Mouse (Mus musculus) liver, embryonic 13.5 days (tissue): Measurements from ENCODE around the gene Alyref. TPM values are rescaled to one million over a fixed set of nuclear protein-coding genes. Genes with fewer than 3 reads are reported as not detected.
A peak's percentile ranks its signal among the peaks of the same experiment; 100 is the strongest.

Experiments
- ATAC-seq: fragments of 200-750 bp; cut with Nextera tagmentation; 2 replicates; pipeline ENCODE4 v1.8.0; 2017; ENCODE audit warnings: low read depth, mild to moderate bottlenecking, moderate number of reproducible peaks, moderate library complexity
- DNase-seq: peaks from one replicate; pipeline ENCODE4 v3.0.0; 2022
- H3K27ac ChIP-seq: fragments of 300-500 bp; sonication (generic); 2 replicates; pipeline ENCODE4 v1.5.1; 2015; ENCODE audit warnings: moderate library complexity, mild to moderate bottlenecking, inconsistent platforms
- H3K27me3 ChIP-seq: fragments of 300-500 bp; sonication (generic); 2 replicates; pipeline ENCODE4 v1.6.1; 2015; ENCODE audit warnings: mild to moderate bottlenecking, inconsistent platforms
- H3K36me3 ChIP-seq: fragments of 300-500 bp; sonication (generic); 2 replicates; pipeline ENCODE4 v1.6.1; 2015; ENCODE audit warnings: mild to moderate bottlenecking, inconsistent platforms
- H3K4me1 ChIP-seq: fragments of 300-500 bp; sonication (generic); replicated peaks from 2 replicates; pipeline ENCODE4 v1.6.1; 2015; ENCODE audit warnings: inconsistent platforms
- H3K4me2 ChIP-seq: fragments of 300-500 bp; sonication (generic); 2 replicates; pipeline ENCODE4 v1.6.1; 2015; ENCODE audit warnings: inconsistent platforms, mild to moderate bottlenecking, moderate library complexity
- H3K4me3 ChIP-seq: fragments of 300-500 bp; sonication (generic); replicated peaks from 2 replicates; pipeline ENCODE4 v1.5.1; 2015; ENCODE audit warnings: mild to moderate bottlenecking, inconsistent platforms
- H3K9ac ChIP-seq: fragments of 300-500 bp; sonication (generic); 2 replicates; pipeline ENCODE4 v1.6.1; 2015; ENCODE audit warnings: mild to moderate bottlenecking, inconsistent platforms
- H3K9me3 ChIP-seq: fragments of 300-500 bp; sonication (generic); replicated peaks from 2 replicates; pipeline ENCODE4 v1.6.1; 2016; ENCODE audit warnings: inconsistent platforms
- WGBS: fragments of 180-500 bp; shearing (Covaris S2); methylation state at CpG from one replicate; pipeline ENCODE4 v1.1.7; 2015; ENCODE audit not compliant: insufficient replicate concordance; 5-methylcytosine and 5-hydroxymethylcytosine counted together
- polyA plus RNA-seq: library from polyadenylated mRNA; unstranded; fragments of >200 nt; fragmentation: Nextera tagmentation; extraction: Ambion mirVana; gene quantifications from 2 replicates; pipeline ENCODE4 v1.2.1, GENCODE M21; 2015

Gene Alyref
- polyA plus RNA-seq, 1 experiment from 2014 or later = 379 TPM

DNA sequence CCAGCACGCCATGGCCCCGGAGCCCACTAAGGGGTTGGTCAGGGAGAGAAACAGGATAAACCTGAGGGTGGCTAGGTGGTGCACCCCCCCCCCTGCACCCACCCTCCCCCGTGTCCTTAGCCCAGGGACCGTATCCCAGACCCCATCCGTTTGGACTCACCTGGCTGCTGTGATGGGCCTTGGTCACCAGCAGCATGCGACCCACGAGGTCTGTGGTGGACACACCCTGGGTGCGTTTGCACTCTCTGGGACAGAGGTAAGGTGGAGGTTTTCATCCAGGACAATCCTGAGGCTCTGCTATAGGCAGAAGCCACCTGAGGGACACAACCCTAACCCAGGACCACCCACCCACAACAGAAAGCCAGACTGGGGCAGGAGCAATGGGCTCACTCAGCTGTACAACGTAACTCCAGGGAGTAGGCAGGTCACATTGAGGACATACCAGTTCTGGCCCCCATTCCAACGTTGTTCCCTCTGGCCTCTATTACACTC is 15.4 kb upstream of the Alyref start:
- H3K4me2 ChIP-seq = no peak overlapping the region
- peak overlapping the region; percentile 18; the same call in 1 of the 2 replicates for H3K27ac ChIP-seq
- H3K36me3 ChIP-seq = peaks cover 70% of the 10 kb centered on the region
- 80% methylated on average over 10 of the region's 10 CpGs for whole genome bisulfite sequencing
- no peak overlapping the region for H3K4me3 ChIP-seq
- peaks cover 50% of the 10 kb centered on the region for H3K4me1 ChIP-seq
- DNase-seq = no peak
- peaks cover 8% of the 10 kb centered on the region for H3K27me3 ChIP-seq
- H3K9me3 ChIP-seq = no peaks in the 10 kb centered on the region
- no peak for ATAC-seq
- H3K9ac ChIP-seq = no peak overlapping the region

DNA sequence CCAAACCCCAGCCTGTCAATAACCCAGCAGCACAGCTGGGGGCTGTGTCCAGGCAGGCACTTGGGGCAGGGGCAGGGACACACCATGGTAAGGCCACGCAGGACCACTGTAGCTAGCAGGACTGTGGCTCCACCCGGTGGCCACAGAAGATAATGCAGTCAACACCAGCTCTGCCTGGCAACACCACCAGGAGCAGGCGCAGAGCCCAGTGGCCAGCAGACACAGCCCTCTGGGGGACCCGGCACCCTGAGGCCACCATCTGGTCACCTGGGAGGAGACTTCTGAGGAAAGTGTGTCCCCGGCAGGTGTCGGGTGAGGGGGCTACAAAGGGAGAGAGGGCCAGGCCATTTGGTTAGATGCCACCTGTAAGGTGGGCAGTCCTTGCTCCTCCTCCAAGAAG is 14.6 kb upstream of the Alyref start:
- Histone ChIP-seq H3K36me3 (peaks cover 64% of the 10 kb centered on the region), H3K4me1 (peaks cover 51% of the 10 kb centered on the region)

DNA sequence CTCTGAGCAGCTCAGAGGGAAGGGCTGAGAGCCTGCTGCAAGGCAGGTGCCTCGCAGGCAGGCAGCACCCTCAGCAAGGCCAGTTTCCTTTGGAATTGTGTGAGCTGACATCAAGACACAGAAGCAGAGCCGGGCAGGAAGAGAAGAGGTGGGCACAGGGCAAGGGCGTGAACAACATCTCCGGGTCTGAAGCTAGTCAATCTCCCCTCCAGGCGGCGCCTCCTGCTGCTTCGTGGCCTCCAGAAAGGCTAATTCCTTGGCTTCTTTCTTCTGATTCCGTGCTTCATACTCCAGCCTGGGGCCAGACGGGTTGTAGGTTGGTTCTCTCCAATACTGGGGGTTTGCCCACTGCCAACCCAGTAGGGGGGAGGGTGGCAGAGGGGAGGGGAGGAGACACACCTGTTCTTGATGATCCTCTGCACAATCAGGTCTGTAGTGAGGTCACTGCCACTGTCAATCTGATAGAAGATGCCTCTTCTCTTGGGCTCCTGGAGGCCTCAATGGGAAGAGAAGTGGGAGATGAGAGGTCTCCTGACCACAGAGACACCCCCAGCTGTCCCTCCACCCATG is 12.4 kb upstream of the Alyref start:
- DNase-seq = no peak
- peaks cover 75% of the 10 kb centered on the region for H3K36me3 ChIP-seq
- H3K9me3 ChIP-seq = no peaks in the 10 kb centered on the region
- H3K9ac ChIP-seq = no peak overlapping the region
- whole genome bisulfite sequencing = 86% methylated on average over 9 of the region's 9 CpGs
- H3K4me1 ChIP-seq = peaks cover 44% of the 10 kb centered on the region
- no peak overlapping the region for H3K27ac ChIP-seq
- ATAC-seq = no peak
- H3K4me2 ChIP-seq = no peak overlapping the region
- peaks cover 18% of the 10 kb centered on the region for H3K27me3 ChIP-seq
- H3K4me3 ChIP-seq = no peak overlapping the region

More for the DNA sequence above, 14.6 kb upstream of the Alyref start:
- Histone ChIP-seq H3K4me2 (no peak overlapping the region), H3K4me3 (no peak overlapping the region), H3K27me3 (peaks cover 16% of the 10 kb centered on the region), H3K27ac (no peak overlapping the region), H3K9ac (no peak overlapping the region), H3K9me3 (no peaks in the 10 kb centered on the region)
- DNase-seq (peak; percentile 69), ATAC-seq (peak; percentile 8; the same call in 1 of the 2 replicates)
- WGBS = 37% methylated on average over 6 of the region's 6 CpGs

DNA sequence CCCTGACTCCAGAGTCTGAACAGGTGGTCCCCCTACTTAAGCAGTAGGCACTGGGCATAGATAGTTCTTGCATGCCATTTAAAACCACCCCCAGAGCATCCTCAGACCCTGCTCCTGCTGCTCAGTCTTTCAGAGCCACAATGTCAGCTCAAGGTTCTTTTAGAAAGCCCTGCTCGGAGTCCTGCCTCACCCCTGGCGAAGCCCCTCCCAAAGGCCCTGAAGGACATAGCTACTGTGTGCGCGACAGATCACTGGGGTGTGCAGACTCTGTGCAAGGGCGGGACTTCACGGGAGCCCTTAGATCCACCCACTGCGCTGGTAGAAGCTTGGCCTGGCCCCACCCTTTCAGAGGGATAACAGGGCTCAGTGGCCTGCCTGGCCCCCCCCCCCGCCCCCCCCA is 11.1 kb upstream of the Alyref start:
- Histone ChIP-seq H3K9ac (peak overlapping the region; percentile 55), H3K27me3 (peaks cover 18% of the 10 kb centered on the region), H3K9me3 (no peaks in the 10 kb centered on the region), H3K36me3 (peaks cover 76% of the 10 kb centered on the region), H3K27ac (peak overlapping the region; percentile 70; the same call in 1 of the 2 replicates), H3K4me2 (peak overlapping the region; percentile 60), H3K4me3 (0 out of 2 replicates have a peak overlapping the region, but pooled peaks have one; percentile 43), H3K4me1 (peaks cover 43% of the 10 kb centered on the region)
- 22% methylated on average over 7 of the region's 8 CpGs for WGBS
- DNase-seq = no peak
- ATAC-seq = peak; percentile 71

DNA sequence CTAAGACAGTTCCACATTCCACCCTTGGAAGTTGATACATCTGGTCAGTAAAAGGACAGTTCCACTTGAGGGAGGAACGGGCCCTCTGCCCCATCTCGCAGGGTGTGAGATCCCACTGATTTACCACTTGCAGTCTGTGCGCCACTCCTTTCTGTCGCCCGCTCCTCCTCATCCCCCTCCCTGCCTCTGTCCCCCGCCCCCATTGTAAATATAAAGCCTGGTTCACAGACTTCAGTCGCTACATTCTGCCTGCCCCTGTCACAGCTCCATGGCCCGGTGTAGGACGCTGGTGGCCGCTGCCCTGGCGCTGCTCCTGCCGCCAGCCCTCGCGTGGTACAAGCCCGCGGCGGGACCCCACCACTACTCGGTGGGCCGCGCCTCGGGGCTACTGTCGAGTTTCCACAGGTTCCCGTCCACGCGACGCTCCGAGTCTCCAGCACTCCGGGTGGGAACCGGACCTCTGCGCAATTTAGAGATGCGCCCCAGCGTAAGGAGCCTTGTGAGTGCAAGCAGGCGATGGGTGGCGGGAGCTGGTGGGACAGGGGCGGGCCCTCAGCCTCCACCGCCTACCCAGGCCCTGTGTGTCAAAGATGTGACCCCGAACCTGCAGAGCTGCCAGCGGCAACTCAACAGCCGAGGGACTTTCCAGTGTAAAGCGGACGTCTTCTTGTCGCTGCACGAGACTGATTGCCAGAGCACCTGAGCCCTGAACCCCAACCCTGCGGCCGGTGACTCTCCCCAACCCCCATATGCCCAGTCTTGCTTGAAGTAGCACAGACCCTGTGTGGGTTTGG is 10.3 kb upstream of the Alyref start, which contains the start of gene Npb:
Npb (plus strand) TSS at position 237 of the 794 bp plus-strand sequence.
- Histone ChIP-seq H3K27me3 (peaks cover 18% of the 10 kb centered on the region), H3K36me3 (peaks cover 74% of the 10 kb centered on the region), H3K4me2 (peak within 1 kb of the TSS; percentile 60), H3K9ac (peak within 1 kb of the TSS; percentile 55), H3K9me3 (no peaks in the 10 kb centered on the region), H3K4me1 (peaks cover 51% of the 10 kb centered on the region), H3K27ac (peak within 1 kb of the TSS; percentile 70), H3K4me3 (peak within 1 kb of the TSS; percentile 43)
- WGBS = 23% methylated on average over 45 of the region's 45 CpGs
- no peak for ATAC-seq
- no peak for DNase-seq

DNA sequence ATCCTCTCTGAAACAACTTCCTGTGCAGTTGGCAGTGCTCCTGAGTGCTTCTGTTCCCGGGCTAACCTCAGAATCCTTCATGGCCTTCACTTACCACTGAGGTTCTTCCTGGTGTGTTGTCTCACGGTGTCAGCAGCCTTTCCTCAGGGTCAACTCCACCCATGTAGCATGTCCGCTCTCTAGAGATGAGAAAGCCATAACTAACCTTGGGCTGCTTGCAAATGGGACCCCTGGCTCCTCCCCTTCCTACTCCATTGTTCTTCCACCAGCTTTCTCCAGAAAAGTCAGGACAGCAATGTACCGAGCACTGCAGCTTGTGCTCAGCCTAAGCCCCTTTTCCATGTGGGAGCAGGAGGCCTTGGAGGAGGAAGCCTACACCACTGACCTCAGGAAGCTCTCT is 8.6 kb upstream of the Alyref start:
- Histone ChIP-seq H3K9me3 (no peaks in the 10 kb centered on the region), H3K27ac (no peak overlapping the region), H3K27me3 (peaks cover 18% of the 10 kb centered on the region), H3K36me3 (peaks cover 74% of the 10 kb centered on the region), H3K4me2 (no peak overlapping the region), H3K9ac (no peak overlapping the region), H3K4me1 (peaks cover 63% of the 10 kb centered on the region), H3K4me3 (no peak overlapping the region)
- no peak for DNase-seq
- WGBS = 76% methylated on average over 4 of the region's 4 CpGs
- no peak for ATAC-seq

DNA sequence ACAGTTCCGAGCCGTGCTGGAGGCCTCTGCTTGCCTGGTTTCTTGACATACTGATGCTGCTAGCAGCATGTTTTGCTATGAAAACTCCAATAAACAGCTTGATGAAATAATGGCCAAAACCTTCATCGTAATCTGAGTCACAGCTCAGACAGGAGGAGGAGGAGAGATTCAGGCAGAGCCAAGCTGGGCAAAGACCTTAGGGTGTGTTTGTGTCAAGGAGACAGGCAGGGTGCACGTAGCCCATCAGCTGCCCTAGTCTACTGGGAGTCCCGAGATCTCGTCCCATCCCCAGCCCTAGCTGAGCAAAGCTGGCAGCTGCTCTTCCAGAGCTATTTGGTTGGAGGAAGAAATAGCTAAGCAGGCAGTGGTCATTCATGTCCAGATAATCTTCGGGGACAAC is 7.5 kb upstream of the Alyref start:
- peaks cover 70% of the 10 kb centered on the region for H3K4me1 ChIP-seq
- 80% methylated on average over 7 of the region's 7 CpGs for WGBS
- no peak overlapping the region for H3K4me2 ChIP-seq
- H3K27me3 ChIP-seq = peaks cover 18% of the 10 kb centered on the region
- DNase-seq (no peak), ATAC-seq (no peak)
- H3K9ac ChIP-seq = no peak overlapping the region
- no peak overlapping the region for H3K4me3 ChIP-seq
- no peak overlapping the region; the same call in 1 of the 2 replicates for H3K27ac ChIP-seq
- H3K36me3 ChIP-seq = peaks cover 70% of the 10 kb centered on the region
- H3K9me3 ChIP-seq = no peaks in the 10 kb centered on the region

DNA sequence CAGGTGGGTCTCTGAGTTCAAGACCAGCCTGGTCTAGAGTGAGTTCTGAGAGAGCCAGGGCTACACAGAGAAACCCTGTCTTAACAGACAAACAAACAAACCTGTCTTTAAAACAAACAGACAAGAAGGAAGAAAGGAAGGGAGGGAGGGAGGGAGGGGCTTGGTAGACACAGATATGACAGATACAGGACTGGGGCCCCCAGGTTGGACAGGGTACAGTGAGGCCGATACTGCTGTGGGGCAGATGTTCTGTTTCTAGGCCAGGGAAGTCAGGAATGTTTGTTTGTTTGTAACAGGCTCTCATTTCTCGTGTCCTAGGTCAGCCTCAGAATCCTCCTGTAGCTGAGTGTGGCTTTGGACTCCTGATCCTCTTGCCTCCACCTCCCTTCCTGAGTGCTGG is 5.4 kb upstream of the Alyref start:
- Histone ChIP-seq H3K27ac (peak overlapping the region; percentile 64), H3K9ac (peak overlapping the region; percentile 49), H3K9me3 (no peaks in the 10 kb centered on the region), H3K36me3 (peaks cover 63% of the 10 kb centered on the region), H3K4me2 (peak overlapping the region; percentile 56), H3K4me3 (peak overlapping the region; percentile 12), H3K4me1 (peaks cover 78% of the 10 kb centered on the region), H3K27me3 (peaks cover 10% of the 10 kb centered on the region)
- peak; percentile 81 for ATAC-seq
- DNase-seq = no peak
- WGBS = 32% methylated on average over 2 of the region's 2 CpGs

DNA sequence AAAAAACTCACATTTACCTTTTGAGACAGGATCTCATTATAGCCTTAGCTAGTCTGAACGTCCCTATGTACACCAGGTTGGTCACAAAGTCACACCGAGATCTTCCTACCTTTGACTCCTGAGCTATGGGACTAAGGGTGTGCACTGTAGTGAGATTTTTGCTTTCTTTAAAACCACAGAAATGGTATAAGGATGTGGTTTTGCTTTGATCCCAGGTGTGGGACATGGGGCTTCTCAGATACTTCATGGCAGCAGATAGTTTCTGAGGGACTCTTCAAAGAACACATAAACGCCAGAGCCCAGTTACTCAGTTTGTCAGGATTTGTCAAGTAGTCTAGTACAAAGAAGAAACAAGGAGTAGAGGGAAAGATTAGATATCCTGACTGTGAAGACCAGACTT is 2.6 kb upstream of the Alyref start:
- H3K9ac ChIP-seq = peak overlapping the region; percentile 99; the same call in 1 of the 2 replicates
- H3K4me2 ChIP-seq = 0 out of 2 replicates have a peak overlapping the region, but pooled peaks have one; percentile 12
- no peaks in the 10 kb centered on the region for H3K9me3 ChIP-seq
- no peaks in the 10 kb centered on the region for H3K27me3 ChIP-seq
- H3K4me1 ChIP-seq = peaks cover 79% of the 10 kb centered on the region
- H3K36me3 ChIP-seq = peaks cover 66% of the 10 kb centered on the region
- no peak for DNase-seq
- H3K27ac ChIP-seq = no peak overlapping the region
- ATAC-seq = no peak
- no peak overlapping the region for H3K4me3 ChIP-seq
- 81% methylated on average over 3 of the region's 3 CpGs for WGBS

DNA sequence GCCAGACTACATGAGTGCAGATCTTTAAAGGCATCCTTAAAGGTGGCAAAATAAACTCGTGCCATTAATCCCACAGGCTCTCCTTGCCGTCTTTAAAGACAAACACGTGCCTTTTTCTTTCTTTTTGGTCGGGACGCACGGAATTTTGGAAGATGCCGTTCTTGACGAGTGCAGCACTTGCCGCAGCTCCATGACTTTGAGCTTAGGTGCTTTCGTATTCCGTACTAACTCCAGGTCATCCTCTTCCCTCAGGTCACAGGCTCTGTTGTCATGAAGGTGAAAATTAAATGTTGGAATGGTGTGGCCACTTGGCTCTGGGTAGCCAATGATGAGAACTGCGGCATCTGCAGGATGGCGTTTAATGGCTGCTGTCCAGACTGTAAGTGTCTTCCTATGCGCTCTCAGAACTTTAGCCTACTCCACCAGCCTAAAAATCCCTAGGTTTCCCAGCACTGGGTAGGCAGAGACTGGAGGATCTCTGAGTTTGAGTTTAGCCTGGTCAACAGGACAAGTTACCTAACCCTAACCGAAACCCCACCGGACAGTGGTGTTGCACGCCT is 905 bp upstream of the Alyref start:
- DNase-seq (no peak), ATAC-seq (no peak)
- H3K4me3 ChIP-seq = peak overlapping the region; percentile 99
- peaks cover 66% of the 10 kb centered on the region for H3K36me3 ChIP-seq
- WGBS = 43% methylated on average over 17 of the region's 17 CpGs
- peak overlapping the region; percentile 99 for H3K9ac ChIP-seq
- H3K9me3 ChIP-seq = no peaks in the 10 kb centered on the region
- H3K27me3 ChIP-seq = no peaks in the 10 kb centered on the region
- peak overlapping the region; percentile 98 for H3K4me2 ChIP-seq
- peaks cover 85% of the 10 kb centered on the region for H3K4me1 ChIP-seq
- H3K27ac ChIP-seq = peak overlapping the region; percentile 95
